Mouse (Mus musculus): ENCODE results near the gene Cntfr. TPM values are rescaled to one million over a fixed set of nuclear protein-coding genes. Genes with fewer than 3 reads are reported as not detected.

Gene Cntfr
- polyA plus RNA-seq, 1 experiment from 2014 or later = 4.3 TPM

- no peak for TF ChIP-seq CTCF (IDR thresholded peaks at IDR 0.05; ENCODE audit: low read depth)
- TF ChIP-seq EP300 (optimal IDR thresholded peaks at IDR 0.05) = no peak
- H3K36me3 ChIP-seq (ENCODE audit: control insufficient read depth, insufficient read depth, low read length) = no peaks in the 10 kb centered on the region
- H3K4me1 ChIP-seq (replicated peaks; ENCODE audit: control insufficient read depth, insufficient read depth) = peaks cover 2% of the 10 kb centered on the region; the same call in 1 of the 2 replicates
- no peaks in the 10 kb centered on the region for H3K27me3 ChIP-seq (ENCODE audit: control insufficient read depth, insufficient read depth, low read length)
- no peak overlapping the region for H3K4me3 ChIP-seq (ENCODE audit: low read depth, low read length)
- no peak overlapping the region for H3K4me2 ChIP-seq (replicated peaks; ENCODE audit: low read depth)
- H3K9ac ChIP-seq (ENCODE audit: low read length) = no peak overlapping the region
- DNase-seq (ENCODE audit: low spot score) = no peak
- no peaks in the 10 kb centered on the region for H3K9me3 ChIP-seq (ENCODE audit: control insufficient read depth, low read length)
- 56% methylated on average over 17 of the region's 17 CpGs for WGBS
- ATAC-seq (ENCODE audit: low FRiP score, low TSS enrichment) = no peak
- no peak overlapping the region for H3K27ac ChIP-seq (replicated peaks)
Measured at GRCm38 (mm10) chr4:41676248-41677005, 20.5 kb downstream of the Cntfr start.

- no peaks in the 10 kb centered on the region for H3K27me3 ChIP-seq (ENCODE audit: control insufficient read depth, insufficient read depth, low read length)
- H3K9me3 ChIP-seq (ENCODE audit: control insufficient read depth, low read length) = no peaks in the 10 kb centered on the region
- no peak for TF ChIP-seq EP300 (optimal IDR thresholded peaks at IDR 0.05)
- TF ChIP-seq CTCF (IDR thresholded peaks at IDR 0.05; ENCODE audit: low read depth) = no peak
- H3K27ac ChIP-seq (replicated peaks) = no peak overlapping the region
- no peak overlapping the region for H3K4me3 ChIP-seq (ENCODE audit: low read depth, low read length)
- no peak for ATAC-seq (ENCODE audit: low FRiP score, low TSS enrichment)
- H3K4me1 ChIP-seq (replicated peaks; ENCODE audit: control insufficient read depth, insufficient read depth) = peaks cover 2% of the 10 kb centered on the region; the same call in 1 of the 2 replicates
- DNase-seq (ENCODE audit: low spot score) = no peak
- 68% methylated on average over 19 of the region's 19 CpGs for WGBS
- H3K9ac ChIP-seq (ENCODE audit: low read length) = no peak overlapping the region
- H3K36me3 ChIP-seq (ENCODE audit: control insufficient read depth, insufficient read depth, low read length) = no peaks in the 10 kb centered on the region
- H3K4me2 ChIP-seq (replicated peaks; ENCODE audit: low read depth) = no peak overlapping the region
Measured at GRCm38 (mm10) chr4:41673186-41673585, 23.7 kb downstream of the Cntfr start.

DNA sequence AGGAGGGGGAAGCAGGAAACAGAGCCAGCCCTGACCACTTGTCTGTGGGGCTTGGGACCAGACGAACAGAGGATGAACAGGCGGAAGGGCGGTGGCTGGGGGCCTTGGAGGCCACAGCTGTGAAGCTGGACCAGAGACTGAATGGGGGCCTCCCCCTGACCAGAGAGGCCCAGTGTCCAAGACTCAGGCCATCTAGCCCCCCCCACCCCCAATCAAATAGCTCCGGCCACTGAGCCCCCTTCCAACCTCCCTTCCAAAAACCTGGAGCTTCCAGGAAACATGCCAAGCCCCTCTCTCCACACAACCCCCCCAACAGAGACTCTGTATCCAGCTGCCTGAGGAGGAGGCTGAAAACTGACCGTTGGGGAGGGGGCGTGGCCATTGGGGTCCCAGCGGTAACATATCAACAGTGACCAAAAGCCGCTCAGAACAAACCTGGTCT lies 24.3 kb downstream of the Cntfr start:
- 30% methylated on average over 8 of the region's 8 CpGs for WGBS

DNA sequence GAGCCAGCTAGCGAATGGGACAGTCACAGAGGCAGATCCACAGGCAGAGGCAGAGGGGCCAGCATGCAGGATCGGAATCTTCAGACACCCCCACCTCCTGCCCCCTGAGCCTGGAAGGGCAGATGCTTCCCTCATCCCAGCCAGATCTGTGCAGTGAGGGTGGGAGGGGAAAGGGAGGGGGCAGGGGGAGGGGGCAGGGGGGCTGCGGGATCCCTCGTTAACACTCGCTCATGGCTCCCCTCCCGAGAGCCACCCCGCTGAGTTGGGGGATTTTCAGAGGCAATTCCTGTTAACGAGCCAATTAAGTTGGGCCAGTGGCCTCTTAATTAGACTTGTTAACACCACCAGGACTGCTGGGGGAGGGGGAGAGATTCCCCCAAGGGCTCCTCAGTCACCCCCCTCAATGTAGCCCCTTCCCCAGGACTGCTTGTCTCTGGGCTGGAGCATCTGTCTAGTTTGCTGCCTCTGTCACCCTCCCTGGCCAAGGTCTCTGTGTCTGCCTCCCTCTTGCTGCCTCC lies 24.9 kb downstream of the Cntfr start:
- no peak overlapping the region for H3K27ac ChIP-seq (replicated peaks)
- no peak overlapping the region for H3K9ac ChIP-seq (ENCODE audit: low read length)
- no peak overlapping the region for H3K4me2 ChIP-seq (replicated peaks; ENCODE audit: low read depth)

More for the DNA sequence above, 24.3 kb downstream of the Cntfr start:
- no peaks in the 10 kb centered on the region for H3K36me3 ChIP-seq (ENCODE audit: control insufficient read depth, insufficient read depth, low read length)
- H3K9me3 ChIP-seq (ENCODE audit: control insufficient read depth, low read length) = no peaks in the 10 kb centered on the region
- H3K4me2 ChIP-seq (replicated peaks; ENCODE audit: low read depth) = no peak overlapping the region
- no peak overlapping the region for H3K27ac ChIP-seq (replicated peaks)
- H3K27me3 ChIP-seq (ENCODE audit: control insufficient read depth, insufficient read depth, low read length) = no peaks in the 10 kb centered on the region
- DNase-seq (ENCODE audit: low spot score) (no peak), ATAC-seq (ENCODE audit: low FRiP score, low TSS enrichment) (no peak)
- no peak overlapping the region for H3K9ac ChIP-seq (ENCODE audit: low read length)
- peaks cover 2% of the 10 kb centered on the region; the same call in 1 of the 2 replicates for H3K4me1 ChIP-seq (replicated peaks; ENCODE audit: control insufficient read depth, insufficient read depth)
- H3K4me3 ChIP-seq (ENCODE audit: low read depth, low read length) = no peak overlapping the region
- TF ChIP-seq EP300 (optimal IDR thresholded peaks at IDR 0.05) (no peak), CTCF (IDR thresholded peaks at IDR 0.05; ENCODE audit: low read depth) (no peak)

GRCm38 (mm10) chr4:41671500-41671899 lies 25.4 kb downstream of the Cntfr start:
- Histone ChIP-seq H3K4me1 (replicated peaks; ENCODE audit: control insufficient read depth, insufficient read depth) (no peaks in the 10 kb centered on the region; the same call in 1 of the 2 replicates), H3K9me3 (ENCODE audit: control insufficient read depth, low read length) (no peaks in the 10 kb centered on the region), H3K27ac (replicated peaks) (no peak overlapping the region), H3K36me3 (ENCODE audit: control insufficient read depth, insufficient read depth, low read length) (no peaks in the 10 kb centered on the region), H3K4me2 (replicated peaks; ENCODE audit: low read depth) (no peak overlapping the region), H3K9ac (ENCODE audit: low read length) (no peak overlapping the region), H3K27me3 (ENCODE audit: control insufficient read depth, insufficient read depth, low read length) (no peaks in the 10 kb centered on the region), H3K4me3 (ENCODE audit: low read depth, low read length) (no peak overlapping the region)
- DNase-seq (ENCODE audit: low spot score) = no peak
- TF ChIP-seq CTCF (IDR thresholded peaks at IDR 0.05; ENCODE audit: low read depth) (no peak), EP300 (optimal IDR thresholded peaks at IDR 0.05) (no peak)
- 0 out of 2 replicates have a peak, but pooled peaks have one; percentile 11 for ATAC-seq (ENCODE audit: low FRiP score, low TSS enrichment)
- 39% methylated on average over 5 of the region's 5 CpGs for WGBS

More for the DNA sequence above, 24.9 kb downstream of the Cntfr start:
- peaks cover 2% of the 10 kb centered on the region; the same call in 1 of the 2 replicates for H3K4me1 ChIP-seq (replicated peaks; ENCODE audit: control insufficient read depth, insufficient read depth)
- no peaks in the 10 kb centered on the region for H3K9me3 ChIP-seq (ENCODE audit: control insufficient read depth, low read length)
- H3K36me3 ChIP-seq (ENCODE audit: control insufficient read depth, insufficient read depth, low read length) = no peaks in the 10 kb centered on the region
- H3K4me3 ChIP-seq (ENCODE audit: low read depth, low read length) = no peak overlapping the region
- TF ChIP-seq EP300 (optimal IDR thresholded peaks at IDR 0.05) (no peak), CTCF (IDR thresholded peaks at IDR 0.05; ENCODE audit: low read depth) (no peak)
- WGBS = 38% methylated on average over 8 of the region's 8 CpGs
- H3K27me3 ChIP-seq (ENCODE audit: control insufficient read depth, insufficient read depth, low read length) = no peaks in the 10 kb centered on the region
- DNase-seq (ENCODE audit: low spot score) (no peak), ATAC-seq (ENCODE audit: low FRiP score, low TSS enrichment) (peak; percentile 34; the same call in 1 of the 2 replicates)

DNA sequence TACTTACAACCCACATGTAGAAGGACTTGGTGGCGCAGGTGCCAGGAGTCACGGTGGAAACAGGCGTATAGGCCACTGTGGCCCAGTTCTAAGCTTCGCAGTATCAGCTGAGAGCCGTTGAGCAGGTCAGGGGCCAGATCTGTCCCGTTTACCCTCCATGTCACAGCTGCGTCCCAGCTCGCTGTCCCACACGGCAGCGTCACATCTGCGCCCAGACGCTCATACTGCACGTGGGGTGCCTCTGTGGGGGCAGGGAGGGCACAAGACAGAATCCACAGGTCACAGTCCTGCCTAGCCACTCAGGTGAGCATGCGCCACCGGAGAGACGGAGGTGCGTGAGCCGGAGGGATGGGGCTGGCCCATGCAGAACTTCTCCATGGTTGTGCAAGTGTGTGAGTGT lies 26.1 kb downstream of the Cntfr start:
- no peaks in the 10 kb centered on the region for H3K9me3 ChIP-seq (ENCODE audit: control insufficient read depth, low read length)
- TF ChIP-seq CTCF (IDR thresholded peaks at IDR 0.05; ENCODE audit: low read depth) (no peak), EP300 (optimal IDR thresholded peaks at IDR 0.05) (no peak)
- H3K27me3 ChIP-seq (ENCODE audit: control insufficient read depth, insufficient read depth, low read length) = no peaks in the 10 kb centered on the region
- ATAC-seq (ENCODE audit: low FRiP score, low TSS enrichment) = no peak
- no peaks in the 10 kb centered on the region for H3K36me3 ChIP-seq (ENCODE audit: control insufficient read depth, insufficient read depth, low read length)
- no peak overlapping the region for H3K4me3 ChIP-seq (ENCODE audit: low read depth, low read length)
- no peak for DNase-seq (ENCODE audit: low spot score)
- 82% methylated on average over 18 of the region's 18 CpGs for whole genome bisulfite sequencing
- no peak overlapping the region for H3K27ac ChIP-seq (replicated peaks)
- H3K9ac ChIP-seq (ENCODE audit: low read length) = no peak overlapping the region
- H3K4me1 ChIP-seq (replicated peaks; ENCODE audit: control insufficient read depth, insufficient read depth) = no peaks in the 10 kb centered on the region; the same call in 1 of the 2 replicates
- no peak overlapping the region for H3K4me2 ChIP-seq (replicated peaks; ENCODE audit: low read depth)
